Mouse (Mus musculus) lung, adult 2 months (tissue): Measurements from ENCODE around the gene Acvr1b.
A peak's percentile ranks its signal among the peaks of the same experiment; 100 is the strongest.

ENCODE experiments used
- CTCF ChIP-seq: fragments of 200-500 bp; IDR thresholded peaks from 2 replicates; pipeline ENCODE4 v1.5.1; 2011; ENCODE audit warnings: mild to moderate bottlenecking, low read length, control low read depth; ENCODE audit not compliant: insufficient read depth
- POLR2A ChIP-seq: fragments of 200-500 bp; IDR thresholded peaks from 2 replicates; pipeline ENCODE4 v1.6.1; 2011; ENCODE audit warnings: low read depth, mild to moderate bottlenecking, control low read depth, low read length, borderline replicate concordance; ENCODE audit errors: extremely low read depth

DNA sequence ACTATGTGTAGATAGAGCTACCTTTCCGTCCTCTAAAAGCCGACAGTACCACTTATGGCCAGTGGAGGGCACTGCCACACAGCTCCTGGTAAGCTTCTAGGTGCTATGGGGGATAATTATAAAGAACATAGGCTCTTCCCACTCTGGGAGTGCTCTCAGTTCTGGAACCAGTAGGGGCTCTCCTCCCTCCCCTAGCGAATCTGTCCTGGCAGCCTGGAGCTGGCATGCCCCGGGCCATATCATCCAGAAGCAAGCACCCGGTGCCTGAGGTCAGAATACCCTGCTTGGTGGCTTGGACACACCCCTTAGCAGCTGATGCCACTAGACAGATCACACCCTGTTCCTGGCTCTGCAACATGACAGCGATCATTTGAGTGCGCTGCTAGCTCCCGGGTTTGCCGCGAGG lies 66.9 kb downstream of the Acvr1b start:
- TF ChIP-seq POLR2A (no peak), CTCF (peak; percentile 90)
